Mouse (Mus musculus) gonadal fat pad, adult 2 months (tissue): ENCODE data around the gene Nfkbib. TPM values are rescaled to one million over a fixed set of nuclear protein-coding genes. Genes with fewer than 3 reads are reported as not detected.

ENCODE experiments used
- DNase-seq: peaks from one replicate; pipeline ENCODE4 v3.0.0-alpha.2; 2012; ENCODE audit warnings: low read depth
- polyA plus RNA-seq: library from polyadenylated mRNA; depleted of rRNA; stranded (reverse); fragments of >200 nt; gene quantifications from 2 replicates; pipeline ENCODE4 v1.2.3, GENCODE M21; 2012

Gene Nfkbib
- polyA plus RNA-seq, 1 experiment = 39.2 TPM

GRCm38 (mm10) chr7:28766910-28767309 is 402 bp downstream of the Nfkbib start:
- DNase-seq = no peak

DNA sequence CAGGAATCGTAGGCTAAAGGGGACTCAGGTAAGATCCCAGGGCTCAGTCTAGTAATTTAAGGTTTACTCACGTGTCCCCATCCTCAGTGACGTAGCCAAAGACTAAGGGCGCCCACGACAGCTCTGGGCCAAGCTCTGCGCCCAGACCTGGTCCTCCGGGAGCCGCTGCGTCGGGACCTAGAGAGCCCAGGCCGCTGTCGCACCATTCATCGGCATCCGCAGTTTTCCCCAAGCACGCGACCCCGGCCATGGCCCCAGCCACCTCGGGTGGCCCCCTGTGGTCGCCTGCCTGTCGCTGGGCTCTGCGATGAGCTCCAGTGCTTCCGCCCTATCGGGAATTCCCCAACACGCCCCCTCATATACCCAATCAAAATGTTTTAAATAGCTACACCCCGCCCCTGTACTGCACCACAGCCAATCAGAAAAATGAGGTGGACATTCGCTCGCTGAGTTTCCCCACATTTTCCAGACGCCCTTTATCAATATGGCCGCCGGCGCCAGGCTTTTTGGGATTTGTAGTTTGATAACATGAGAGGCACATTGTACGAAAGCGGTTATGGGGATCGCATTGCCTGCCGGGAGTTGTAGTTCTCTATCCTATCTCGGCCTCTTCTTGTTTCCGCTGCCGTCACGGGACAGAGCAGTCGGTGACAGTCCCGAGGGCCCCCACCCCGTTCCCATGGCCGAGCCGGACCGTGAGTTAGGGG is 986 bp downstream of the Nfkbib start, which contains the start of gene Sirt2:
Sirt2 (plus strand) TSS at position 563 of the 707 bp plus-strand sequence.
- peak; percentile 98 for DNase-seq

- no peak for DNase-seq
Measured at GRCm38 (mm10) chr7:28765211-28765610, 2.1 kb downstream of the Nfkbib start.

DNA sequence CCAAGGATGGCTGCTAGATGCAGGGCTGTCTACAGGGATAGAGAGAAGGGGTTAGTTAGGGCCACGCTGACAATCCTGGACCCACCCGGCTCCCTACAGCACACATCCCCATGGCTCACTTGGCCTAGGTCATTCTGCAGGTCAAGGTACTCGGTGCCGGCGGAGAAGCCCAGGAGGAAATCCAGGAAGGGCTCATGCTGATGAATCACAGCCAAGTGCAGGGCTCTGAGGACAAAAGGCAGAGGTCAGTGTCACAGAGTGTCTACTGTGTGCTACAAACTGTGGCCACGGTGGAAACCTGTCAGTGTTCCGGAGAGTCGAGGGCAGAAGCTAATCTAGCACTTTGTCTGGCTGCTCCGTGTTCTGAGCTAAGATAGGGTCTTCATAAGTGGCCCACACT is 5.4 kb downstream of the Nfkbib start:
- DNase-seq = no peak

- no peak for DNase-seq
Measured at GRCm38 (mm10) chr7:28758623-28759022, 8.7 kb downstream of the Nfkbib start.

DNA sequence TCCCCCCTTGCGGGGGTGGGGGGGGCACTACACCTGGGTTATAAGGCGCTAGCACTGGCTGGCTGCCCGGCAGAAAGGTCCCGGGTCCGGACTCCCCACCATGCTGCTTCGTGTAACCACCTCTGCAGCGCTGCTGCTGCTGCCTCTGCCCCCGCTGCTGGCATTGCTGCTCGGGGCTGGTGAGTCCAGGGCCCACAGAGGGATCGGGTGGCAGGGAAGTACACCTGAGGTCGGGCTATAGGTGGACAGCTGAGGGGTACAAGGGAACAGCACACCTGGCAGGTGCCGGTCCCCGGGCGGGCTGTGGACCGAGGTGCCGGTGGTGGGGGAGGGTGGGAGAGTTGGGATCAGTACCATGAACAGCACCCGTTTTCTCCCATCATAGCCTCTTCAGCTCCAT is 11.2 kb downstream of the Nfkbib start, which contains the start of gene Ccer2:
Ccer2 (plus strand) TSS at position 96 of the 400 bp plus-strand sequence.
- DNase-seq = no peak

- DNase-seq = no peak
Measured at GRCm38 (mm10) chr7:28749935-28750334, 17.4 kb downstream of the Nfkbib start.

- peak; percentile 96 for DNase-seq
Measured at GRCm38 (mm10) chr7:28741709-28742438, 25.4 kb downstream of the Nfkbib start, which contains the start of the genes Mrps12 and Sars2. TSS of gene Mrps12 (minus strand) at chr7:28741820. TSS of gene Sars2 (plus strand) at chr7:28741992.

GRCm38 (mm10) chr7:28741368-28741708 is 26.0 kb downstream of the Nfkbib start:
- no peak for DNase-seq

DNA sequence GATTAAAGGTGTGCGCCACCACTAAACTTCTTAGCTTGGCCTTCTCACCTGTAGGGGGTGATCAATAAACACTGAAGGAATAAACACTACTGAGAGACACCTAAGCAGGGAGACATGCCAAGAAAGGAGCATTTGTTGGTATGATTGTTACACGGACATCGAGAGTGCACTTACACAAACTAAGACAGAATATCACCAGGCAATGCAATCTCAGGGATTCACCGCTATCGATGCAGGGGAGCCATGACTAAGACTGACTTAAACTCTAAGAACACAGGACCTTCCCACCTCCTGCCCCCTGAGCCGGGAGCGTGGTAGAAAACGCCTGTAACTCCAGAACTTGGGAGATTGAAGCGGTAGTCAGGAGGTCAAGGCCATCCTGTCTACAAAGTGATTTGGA is 26.4 kb downstream of the Nfkbib start:
- no peak for DNase-seq

- DNase-seq = no peak
Measured at GRCm38 (mm10) chr7:28739829-28740228, 27.5 kb downstream of the Nfkbib start.

- no peak for DNase-seq
Measured at GRCm38 (mm10) chr7:28735701-28736100, 31.6 kb downstream of the Nfkbib start.

DNA sequence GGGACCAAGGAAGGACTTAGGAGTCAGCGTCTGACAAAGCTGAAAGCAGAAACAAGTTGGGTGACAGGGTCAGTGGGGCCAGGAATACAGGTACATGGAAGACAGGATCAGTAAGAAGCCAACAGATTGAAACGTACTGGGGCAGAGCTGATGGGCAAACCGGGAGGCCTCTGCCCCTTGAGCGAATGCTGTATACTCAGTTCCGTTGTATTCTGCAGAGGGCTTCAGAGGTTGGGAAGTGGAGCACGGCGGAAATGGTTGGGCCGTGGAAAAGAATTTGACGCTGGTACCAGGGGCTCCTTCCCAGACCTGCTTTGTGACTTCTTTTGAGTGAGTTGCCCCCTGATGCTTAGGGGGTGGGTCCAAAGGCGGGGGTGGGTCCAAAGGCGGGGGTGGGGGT is 34.1 kb downstream of the Nfkbib start:
- no peak for DNase-seq

DNA sequence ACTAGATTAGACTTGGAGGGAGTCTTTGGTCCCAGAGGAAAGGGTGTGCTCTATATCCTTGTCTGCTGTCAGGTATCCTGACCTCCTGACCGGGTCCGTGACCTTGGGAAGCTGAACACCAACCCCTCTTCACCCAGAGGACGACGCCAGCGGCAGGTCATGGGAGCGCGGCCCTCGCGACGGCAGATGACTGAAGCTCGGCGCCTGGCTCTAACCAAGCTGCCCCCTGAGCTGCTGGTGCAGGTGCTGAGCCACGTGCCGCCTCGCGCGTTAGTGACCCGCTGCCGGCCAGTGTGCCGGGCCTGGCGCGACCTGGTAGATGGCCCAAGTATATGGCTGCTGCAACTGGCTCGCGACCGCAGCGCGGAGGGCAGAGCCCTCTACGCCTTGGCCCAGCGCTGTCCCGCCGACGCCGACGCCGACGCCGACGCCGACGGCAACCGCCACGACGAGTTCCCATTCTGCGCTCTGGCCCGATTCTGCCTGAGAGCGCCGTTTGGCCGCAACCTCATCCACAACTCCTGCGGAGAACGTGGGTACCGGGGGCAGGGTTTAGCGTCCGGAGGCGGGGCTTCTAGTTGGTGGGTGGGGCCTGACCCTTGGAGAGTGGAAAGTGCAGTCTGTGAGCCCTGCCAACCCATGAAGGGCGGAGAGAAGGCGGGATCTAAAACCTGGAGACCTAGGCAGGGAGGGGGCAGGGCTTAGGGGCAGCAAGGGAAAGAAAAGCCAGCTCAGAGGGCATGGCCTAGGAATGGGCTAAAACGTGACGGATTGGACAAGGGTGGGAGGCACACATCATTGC is 34.8 kb downstream of the Nfkbib start:
- DNase-seq = peak; percentile 44

DNA sequence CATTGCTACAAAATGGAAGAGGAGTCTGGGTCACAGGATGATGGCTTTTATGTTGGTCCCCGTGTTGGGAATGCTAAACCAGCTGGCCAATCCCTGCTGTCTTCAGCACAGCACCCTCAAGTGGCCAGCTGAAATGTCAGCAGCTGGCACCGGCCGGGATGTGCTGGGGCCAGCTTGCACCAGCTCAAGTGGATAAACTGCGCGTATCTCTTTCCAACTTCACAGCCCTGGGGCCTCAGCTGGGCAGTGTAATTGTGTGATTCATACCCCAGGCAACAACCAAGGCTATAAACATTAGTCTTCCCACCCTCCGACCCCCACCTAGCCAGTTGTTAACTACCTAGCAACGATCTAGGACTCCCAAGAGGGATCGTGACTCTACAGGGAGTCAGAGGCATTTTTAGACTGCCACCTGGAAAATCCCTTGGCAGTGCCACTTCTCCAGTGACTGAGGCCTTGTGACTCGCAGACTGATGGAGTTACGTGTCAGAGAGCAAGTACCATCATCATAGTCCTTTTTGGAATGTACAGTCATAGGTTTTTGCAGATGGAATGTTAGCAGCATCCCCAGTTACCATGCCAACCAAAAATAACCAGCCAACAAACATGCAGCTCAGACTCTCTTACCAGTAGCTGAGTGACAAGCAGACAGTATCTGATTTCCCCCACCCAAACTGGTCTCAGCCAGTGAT is 39.5 kb downstream of the Nfkbib start:
- DNase-seq = no peak

DNA sequence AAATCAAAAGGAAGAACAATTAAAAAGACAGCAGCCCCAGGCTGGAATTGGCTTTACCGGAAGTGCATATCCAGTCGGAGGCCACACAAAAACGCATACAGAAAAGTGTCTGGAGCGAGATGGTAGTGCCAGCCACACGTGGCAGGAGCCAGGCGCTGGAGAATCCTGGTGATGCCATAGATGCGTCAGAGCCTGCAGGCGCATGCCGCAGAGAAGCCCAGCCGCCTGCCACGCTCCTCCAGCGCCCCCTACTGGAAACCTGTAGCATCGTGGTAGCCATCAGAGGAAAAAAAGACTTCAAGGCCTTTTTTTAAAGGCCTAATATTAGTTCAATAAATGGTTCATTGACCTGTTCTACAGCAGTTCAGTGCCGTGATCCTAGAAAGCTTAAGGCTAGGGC is 40.7 kb downstream of the Nfkbib start:
- DNase-seq = no peak

DNA sequence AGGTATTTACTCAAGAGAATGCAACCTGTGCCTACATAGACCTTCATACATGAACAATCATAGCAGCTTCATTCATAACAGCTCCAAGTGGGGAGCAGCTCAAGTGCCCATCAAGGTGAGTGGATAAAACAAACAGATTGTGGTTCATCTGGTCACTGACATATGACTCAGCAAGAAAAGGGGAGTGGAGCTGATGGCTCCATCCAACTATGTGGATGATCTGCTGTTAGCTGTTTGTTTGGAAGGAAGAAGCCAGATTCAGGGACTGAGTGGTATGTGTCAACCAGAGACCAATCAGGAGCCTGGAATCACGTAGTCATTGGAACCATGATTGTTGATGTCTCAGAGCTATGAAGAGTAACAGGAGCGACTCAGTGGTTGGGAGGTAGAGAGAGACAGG is 42.7 kb downstream of the Nfkbib start:
- no peak for DNase-seq

DNA sequence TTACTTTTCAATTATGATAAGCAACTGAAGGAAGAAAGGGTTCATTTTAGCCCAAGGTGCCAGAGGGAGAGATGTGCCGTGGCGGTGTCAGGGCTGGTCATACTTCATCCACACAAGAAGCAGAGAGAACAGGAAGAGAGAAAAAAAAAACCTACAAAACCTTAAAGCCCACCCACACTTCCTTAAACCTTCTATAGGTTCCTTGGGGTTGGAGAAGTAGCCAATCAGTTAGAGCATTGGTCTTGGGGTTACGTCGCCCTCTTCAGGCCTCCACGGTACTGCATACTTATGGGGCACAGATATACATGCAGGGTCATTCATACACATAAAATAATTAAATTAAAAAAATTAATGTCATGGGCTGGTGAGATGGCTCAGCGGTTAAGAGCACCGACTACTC is 45.2 kb downstream of the Nfkbib start:
- DNase-seq = no peak

DNA sequence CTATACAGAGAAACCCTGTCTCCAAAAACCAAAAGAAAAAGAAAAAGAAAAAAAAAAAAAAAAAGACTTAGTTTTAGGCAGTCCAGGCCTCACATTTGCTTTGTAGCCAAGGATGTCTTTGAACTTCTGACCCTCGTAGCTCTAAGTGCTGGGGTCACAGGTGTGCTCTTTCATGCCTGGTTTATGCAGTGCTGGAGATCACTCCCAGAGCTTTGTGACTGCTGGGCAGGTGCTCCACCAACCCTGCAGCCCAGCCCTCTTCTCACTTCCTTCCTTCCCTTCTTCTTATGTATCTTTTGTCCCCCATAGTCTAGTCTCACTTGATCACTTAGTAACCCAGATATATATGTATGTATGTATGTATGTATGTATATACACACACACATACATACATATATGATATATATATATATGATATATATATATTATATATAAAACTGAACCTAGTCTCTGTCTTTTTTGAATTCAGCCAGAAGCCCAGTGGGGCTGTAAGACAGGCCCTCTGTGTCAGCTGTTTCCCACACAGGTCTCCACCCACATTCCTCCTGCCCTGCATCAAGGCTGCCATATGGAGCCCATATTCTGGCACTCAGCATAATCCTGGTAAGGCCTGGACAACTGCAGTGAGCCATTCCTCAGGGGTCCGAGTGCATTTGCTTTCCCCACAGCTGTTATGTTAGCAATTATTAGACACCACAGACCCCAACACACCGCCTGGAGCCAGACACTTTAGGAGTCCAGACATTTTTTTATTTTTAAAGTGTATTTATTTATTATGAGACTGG is 46.4 kb downstream of the Nfkbib start:
- no peak for DNase-seq

GRCm38 (mm10) chr7:28719650-28720049 is 47.7 kb downstream of the Nfkbib start:
- no peak for DNase-seq

- no peak for DNase-seq
Measured at GRCm38 (mm10) chr7:28719159-28719558, 48.2 kb downstream of the Nfkbib start.
